Mouse (Mus musculus): Measurements from ENCODE around the gene Spdye4c. TPM values are rescaled to one million over a fixed set of nuclear protein-coding genes. Genes with fewer than 3 reads are reported as not detected.

Gene Spdye4c
- polyA plus RNA-seq, 1 experiment from 2014 or later: not detected

GRCm38 (mm10) chr2:128611178-128611577 lies 20.2 kb downstream of the Spdye4c start:
- Histone ChIP-seq H3K27me3 (no peaks in the 10 kb centered on the region), H3K4me1 (replicated peaks) (peaks cover 4% of the 10 kb centered on the region; the same call in 1 of the 2 replicates), H3K27ac (peak overlapping the region; percentile 71), H3K9ac (no peak overlapping the region), H3K4me2 (no peak overlapping the region), H3K4me3 (replicated peaks) (no peak overlapping the region), H3K36me3 (peaks cover 55% of the 10 kb centered on the region), H3K9me3 (replicated peaks) (no peaks in the 10 kb centered on the region)
- WGBS (ENCODE audit: insufficient replicate concordance): 83% methylated on average over 8 of the region's 8 CpGs
- no peak for DNase-seq
- no peak for ATAC-seq (ENCODE audit: low read depth)

DNA sequence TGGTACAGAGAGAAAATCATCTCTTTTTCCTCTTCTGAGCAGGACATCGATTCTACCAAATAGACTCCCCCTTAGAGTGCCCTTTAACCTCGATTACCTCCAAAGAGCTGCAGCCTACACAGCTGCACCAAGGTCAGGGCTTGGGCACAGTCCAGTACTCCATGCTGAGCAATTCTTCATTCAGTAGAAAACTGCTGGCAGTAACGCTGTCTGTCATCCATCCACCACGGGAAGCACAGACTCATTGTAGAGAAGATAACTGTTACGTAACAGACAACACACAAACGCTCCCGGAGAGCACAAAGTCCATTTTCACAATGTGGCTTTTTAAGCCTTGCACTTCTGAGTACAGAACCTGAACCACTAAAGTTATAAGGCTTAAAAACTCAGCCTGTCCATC lies 21.3 kb downstream of the Spdye4c start:
- no peak overlapping the region for H3K4me2 ChIP-seq
- H3K9me3 ChIP-seq (replicated peaks): no peaks in the 10 kb centered on the region
- WGBS (ENCODE audit: insufficient replicate concordance): 68% methylated on average over 7 of the region's 7 CpGs
- no peak overlapping the region for H3K9ac ChIP-seq
- peak overlapping the region; percentile 71; the same call in 1 of the 2 replicates for H3K27ac ChIP-seq
- peaks cover 4% of the 10 kb centered on the region; the same call in 1 of the 2 replicates for H3K4me1 ChIP-seq (replicated peaks)
- ATAC-seq (ENCODE audit: low read depth) (peak; percentile 84), DNase-seq (no peak)
- H3K27me3 ChIP-seq: no peaks in the 10 kb centered on the region
- no peak overlapping the region for H3K4me3 ChIP-seq (replicated peaks)
- H3K36me3 ChIP-seq: peaks cover 66% of the 10 kb centered on the region

DNA sequence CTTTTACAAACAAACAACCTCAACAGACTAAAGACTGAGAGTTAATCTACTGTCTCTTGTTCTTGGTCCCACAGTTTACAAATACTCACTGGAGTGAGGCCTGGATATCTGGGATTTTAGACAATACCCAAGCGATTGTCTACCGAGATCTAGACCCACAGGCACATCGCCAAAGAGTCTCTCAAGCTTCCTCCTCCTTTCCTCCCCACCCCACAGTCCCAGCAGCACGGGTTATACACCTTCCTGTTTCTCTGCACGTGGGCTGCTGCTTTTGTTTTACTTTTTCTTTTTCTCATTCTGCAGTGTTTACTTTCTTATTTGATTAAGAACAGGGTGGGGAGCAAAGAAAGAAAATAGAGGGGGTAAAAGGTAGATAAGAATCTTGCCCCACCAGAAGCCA lies 22.4 kb downstream of the Spdye4c start:
- Histone ChIP-seq H3K9me3 (replicated peaks) (no peaks in the 10 kb centered on the region), H3K9ac (no peak overlapping the region), H3K27me3 (no peaks in the 10 kb centered on the region), H3K4me1 (replicated peaks) (peaks cover 4% of the 10 kb centered on the region; the same call in 1 of the 2 replicates), H3K4me2 (no peak overlapping the region), H3K36me3 (peaks cover 77% of the 10 kb centered on the region), H3K4me3 (replicated peaks) (no peak overlapping the region), H3K27ac (peak overlapping the region; percentile 36; the same call in 1 of the 2 replicates)
- 62% methylated on average over 5 of the region's 5 CpGs for WGBS (ENCODE audit: insufficient replicate concordance)
- ATAC-seq (ENCODE audit: low read depth): no peak
- DNase-seq: no peak

DNA sequence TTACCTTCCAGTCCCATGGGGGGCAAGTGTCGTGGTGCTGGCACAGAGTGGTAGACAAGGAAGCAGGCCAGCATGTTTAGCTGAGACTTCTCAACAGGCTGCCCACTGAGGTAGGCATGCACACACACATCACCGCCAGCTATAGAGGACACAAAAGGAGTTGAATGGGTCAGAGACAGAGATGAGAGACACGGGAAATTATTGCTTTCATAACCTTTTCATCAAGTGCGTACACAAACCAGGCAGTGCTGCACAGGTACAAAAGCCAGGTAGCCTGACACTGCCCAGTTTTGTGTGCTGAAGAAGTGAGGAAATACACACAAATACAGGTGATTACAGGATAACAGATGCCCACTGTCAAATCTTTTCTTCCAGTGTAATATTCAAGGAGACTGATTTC lies 24.4 kb downstream of the Spdye4c start:
- peaks cover 90% of the 10 kb centered on the region for H3K36me3 ChIP-seq
- H3K4me3 ChIP-seq (replicated peaks): no peak overlapping the region
- no peaks in the 10 kb centered on the region for H3K27me3 ChIP-seq
- no peak overlapping the region for H3K27ac ChIP-seq
- WGBS (ENCODE audit: insufficient replicate concordance): 84% methylated on average over 4 of the region's 4 CpGs
- ATAC-seq (ENCODE audit: low read depth): no peak
- peaks cover 4% of the 10 kb centered on the region; the same call in 1 of the 2 replicates for H3K4me1 ChIP-seq (replicated peaks)
- H3K9ac ChIP-seq: no peak overlapping the region
- H3K4me2 ChIP-seq: no peak overlapping the region
- no peaks in the 10 kb centered on the region for H3K9me3 ChIP-seq (replicated peaks)
- no peak for DNase-seq

DNA sequence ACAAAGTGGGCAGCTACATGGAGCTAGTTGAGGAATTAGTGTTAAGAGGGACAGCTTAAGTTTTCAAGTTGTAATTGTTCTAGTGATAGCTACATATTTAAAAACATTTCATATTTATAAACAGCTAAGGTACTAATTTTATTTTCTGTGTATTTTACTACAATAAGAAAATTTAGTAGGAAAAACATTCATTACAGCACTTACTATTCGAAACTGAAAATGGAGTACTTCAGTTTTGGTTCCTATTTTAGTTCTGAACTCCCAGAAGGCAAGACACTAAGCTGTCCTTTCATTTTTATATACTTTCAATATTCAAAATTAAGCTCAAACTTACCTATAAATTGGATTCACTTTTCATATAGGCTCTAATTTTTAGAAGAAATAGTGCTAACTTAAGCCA lies 29.6 kb downstream of the Spdye4c start:
- H3K4me2 ChIP-seq: no peak overlapping the region
- peaks cover 90% of the 10 kb centered on the region for H3K36me3 ChIP-seq
- H3K27me3 ChIP-seq: no peaks in the 10 kb centered on the region
- 75% methylated on average over 1 of the region's 1 CpGs for WGBS (ENCODE audit: insufficient replicate concordance)
- H3K4me1 ChIP-seq (replicated peaks): no peaks in the 10 kb centered on the region
- no peak for ATAC-seq (ENCODE audit: low read depth)
- H3K27ac ChIP-seq: no peak overlapping the region
- H3K9ac ChIP-seq: no peak overlapping the region
- H3K9me3 ChIP-seq (replicated peaks): no peaks in the 10 kb centered on the region
- no peak overlapping the region for H3K4me3 ChIP-seq (replicated peaks)
- no peak for DNase-seq

Other genes starting within 250 kb of the Spdye4c start
- 26.4 and 35.6 TPM in 2 replicates for gene Anapc1, start 96.2 kb downstream of the Spdye4c start, polyA plus RNA-seq (2015; fragmentation: Nextera tagmentation; extraction: Ambion mirVana)
- 3.4 and 4.1 TPM in 2 replicates for gene Mertk, start 107.7 kb downstream of the Spdye4c start, polyA plus RNA-seq (2015; fragmentation: Nextera tagmentation; extraction: Ambion mirVana)
- 8.4 and 10.0 TPM in 2 replicates for gene Tmem87b, start 226.9 kb downstream of the Spdye4c start, polyA plus RNA-seq (2015; fragmentation: Nextera tagmentation; extraction: Ambion mirVana)

Measured in liver, embryonic 13.5 days (tissue).